Mouse (Mus musculus) kidney, postnatal 0 days (tissue): Measurements from ENCODE around the gene Pde9a. TPM values are rescaled to one million over a fixed set of nuclear protein-coding genes. Genes with fewer than 3 reads are reported as not detected.
A peak's percentile ranks its signal among the peaks of the same experiment; 100 is the strongest.

Experiments
- ATAC-seq: fragments of 200-750 bp; cut with Nextera tagmentation; replicated peaks from 2 replicates; pipeline ENCODE4 v1.8.0; 2017; ENCODE audit warnings: low read depth, moderate number of reproducible peaks, moderate TSS enrichment, moderate library complexity; ENCODE audit not compliant: low FRiP score
- DNase-seq: peaks from one replicate; pipeline ENCODE4 v3.0.0-alpha.2; 2016; ENCODE audit warnings: low spot score
- H3K27ac ChIP-seq: fragments of 300-500 bp; sonication (generic); 2 replicates; pipeline ENCODE4 v1.5.1; 2014; ENCODE audit warnings: mild to moderate bottlenecking
- H3K27me3 ChIP-seq: fragments of 300-500 bp; sonication (generic); 2 replicates; pipeline ENCODE4 v1.6.1; 2014; ENCODE audit warnings: low read length, mixed read lengths; ENCODE audit not compliant: insufficient read depth
- H3K36me3 ChIP-seq: fragments of 300-500 bp; sonication (generic); 2 replicates; pipeline ENCODE4 v1.6.1; 2014; ENCODE audit warnings: low read length, mixed read lengths; ENCODE audit not compliant: insufficient read depth
- H3K4me1 ChIP-seq: fragments of 300-500 bp; sonication (generic); replicated peaks from 2 replicates; pipeline ENCODE4 v1.6.1; 2014; ENCODE audit warnings: antibody characterized with exemption, low read length, mixed read lengths; ENCODE audit not compliant: insufficient read depth
- H3K4me2 ChIP-seq: fragments of 300-500 bp; sonication (generic); 2 replicates; pipeline ENCODE4 v1.6.1; 2014; ENCODE audit warnings: mild to moderate bottlenecking, low read length, moderate library complexity, mixed read lengths
- H3K4me3 ChIP-seq: fragments of 300-500 bp; sonication (generic); replicated peaks from 2 replicates; pipeline ENCODE4 v1.5.1; 2014; ENCODE audit warnings: low read depth, low read length
- H3K9ac ChIP-seq: fragments of 300-500 bp; sonication (generic); 2 replicates; pipeline ENCODE4 v1.6.1; 2014; ENCODE audit warnings: low read depth, low read length
- H3K9me3 ChIP-seq: fragments of 300-500 bp; sonication (generic); replicated peaks from 2 replicates; pipeline ENCODE4 v1.6.1; 2016; ENCODE audit warnings: low read length, inconsistent platforms, mixed read lengths
- CTCF ChIP-seq: IDR thresholded peaks from 2 replicates; pipeline ENCODE4 v1.5.1; 2016; ENCODE audit warnings: antibody characterized with exemption, low read depth, mild to moderate bottlenecking, moderate library complexity
- WGBS: fragments of 180-500 bp; shearing (Covaris S2); extraction: QIAGEN DNeasy Blood & Tissue Kit; methylation state at CpG from one replicate; pipeline ENCODE4 v1.1.7; 2014; 5-methylcytosine and 5-hydroxymethylcytosine counted together
- polyA plus RNA-seq: library from polyadenylated mRNA; unstranded; fragments of >200 nt; fragmentation: Nextera tagmentation; extraction: Ambion mirVana; gene quantifications from 2 replicates; pipeline ENCODE4 v1.2.1, GENCODE M21; 2015

Gene Pde9a
- polyA plus RNA-seq, 1 experiment from 2014 or later = 31.9 TPM

- Histone ChIP-seq H3K4me1 (no peaks in the 10 kb centered on the region), H3K9ac (no peak overlapping the region), H3K36me3 (no peaks in the 10 kb centered on the region), H3K4me2 (no peak overlapping the region), H3K4me3 (no peak overlapping the region), H3K27me3 (no peaks in the 10 kb centered on the region), H3K9me3 (no peaks in the 10 kb centered on the region), H3K27ac (no peak overlapping the region)
- DNase-seq (no peak), ATAC-seq (no peak)
- WGBS = 83% methylated on average over 2 of the region's 2 CpGs
- no peak for TF ChIP-seq CTCF
Observed at GRCm38 (mm10) chr17:31370221-31370620, 15.8 kb upstream of the Pde9a start.

- H3K4me1 ChIP-seq = no peaks in the 10 kb centered on the region
- H3K4me3 ChIP-seq = no peak overlapping the region
- no peak for TF ChIP-seq CTCF
- no peak overlapping the region for H3K27ac ChIP-seq
- DNase-seq = no peak
- no peak for ATAC-seq
- no peaks in the 10 kb centered on the region for H3K27me3 ChIP-seq
- no peak overlapping the region for H3K4me2 ChIP-seq
- H3K36me3 ChIP-seq = no peaks in the 10 kb centered on the region
- no peak overlapping the region for H3K9ac ChIP-seq
- H3K9me3 ChIP-seq = no peaks in the 10 kb centered on the region
Observed at GRCm38 (mm10) chr17:31370931-31371330, 15.1 kb upstream of the Pde9a start.

GRCm38 (mm10) chr17:31377961-31378360 lies 8.0 kb upstream of the Pde9a start:
- Histone ChIP-seq H3K4me3 (no peak overlapping the region), H3K4me1 (no peaks in the 10 kb centered on the region), H3K9me3 (no peaks in the 10 kb centered on the region), H3K9ac (no peak overlapping the region), H3K27ac (no peak overlapping the region), H3K36me3 (no peaks in the 10 kb centered on the region), H3K27me3 (no peaks in the 10 kb centered on the region), H3K4me2 (no peak overlapping the region; the same call in 1 of the 2 replicates)
- ATAC-seq (no peak), DNase-seq (peak; percentile 87)
- TF ChIP-seq CTCF = peak; percentile 95
- WGBS = 7% methylated on average over 7 of the region's 7 CpGs

GRCm38 (mm10) chr17:31378361-31378761 lies 7.6 kb upstream of the Pde9a start:
- H3K27ac ChIP-seq = no peak overlapping the region
- H3K27me3 ChIP-seq = no peaks in the 10 kb centered on the region
- no peak overlapping the region for H3K9ac ChIP-seq
- no peak overlapping the region; the same call in 1 of the 2 replicates for H3K4me2 ChIP-seq
- no peaks in the 10 kb centered on the region for H3K4me1 ChIP-seq
- no peaks in the 10 kb centered on the region for H3K36me3 ChIP-seq
- H3K4me3 ChIP-seq = no peak overlapping the region
- TF ChIP-seq CTCF = no peak
- H3K9me3 ChIP-seq = no peaks in the 10 kb centered on the region
- 64% methylated on average over 10 of the region's 10 CpGs for WGBS
- no peak for DNase-seq
- no peak for ATAC-seq

- ATAC-seq (no peak), DNase-seq (peak; percentile 41)
- H3K27ac ChIP-seq = no peak overlapping the region
- no peak overlapping the region for H3K9ac ChIP-seq
- no peak overlapping the region for H3K4me3 ChIP-seq
- H3K27me3 ChIP-seq = no peaks in the 10 kb centered on the region
- peak; percentile 46; the same call in 1 of the 2 replicates for TF ChIP-seq CTCF
- H3K4me2 ChIP-seq = no peak overlapping the region
- no peaks in the 10 kb centered on the region for H3K4me1 ChIP-seq
- no peaks in the 10 kb centered on the region for H3K36me3 ChIP-seq
- no peaks in the 10 kb centered on the region for H3K9me3 ChIP-seq
- 83% methylated on average over 2 of the region's 2 CpGs for WGBS
Observed at GRCm38 (mm10) chr17:31379086-31379485, 6.9 kb upstream of the Pde9a start.

- Histone ChIP-seq H3K27me3 (no peaks in the 10 kb centered on the region), H3K4me3 (no peak overlapping the region), H3K9me3 (no peaks in the 10 kb centered on the region), H3K9ac (no peak overlapping the region), H3K27ac (no peak overlapping the region), H3K4me1 (no peaks in the 10 kb centered on the region; the same call in 1 of the 2 replicates), H3K36me3 (no peaks in the 10 kb centered on the region), H3K4me2 (no peak overlapping the region)
- 36% methylated on average over 8 of the region's 8 CpGs for WGBS
- TF ChIP-seq CTCF = no peak
- ATAC-seq = no peak
- peak; percentile 40 for DNase-seq
Observed at GRCm38 (mm10) chr17:31379863-31380262, 6.1 kb upstream of the Pde9a start.

- TF ChIP-seq CTCF = peak; percentile 20; the same call in 1 of the 2 replicates
- H3K4me2 ChIP-seq = no peak overlapping the region
- no peak overlapping the region for H3K4me3 ChIP-seq
- no peaks in the 10 kb centered on the region for H3K36me3 ChIP-seq
- no peaks in the 10 kb centered on the region for H3K27me3 ChIP-seq
- no peak overlapping the region for H3K27ac ChIP-seq
- WGBS = 61% methylated on average over 6 of the region's 6 CpGs
- no peak overlapping the region for H3K9ac ChIP-seq
- no peak for ATAC-seq
- DNase-seq = no peak
- H3K4me1 ChIP-seq = peaks cover 17% of the 10 kb centered on the region
- no peaks in the 10 kb centered on the region for H3K9me3 ChIP-seq
Observed at GRCm38 (mm10) chr17:31383320-31383719, 2.7 kb upstream of the Pde9a start.
